Mouse (Mus musculus) limb, embryonic 11.5 days (tissue): ENCODE data around the gene Ano10. TPM values are rescaled to one million over a fixed set of nuclear protein-coding genes. Genes with fewer than 3 reads are reported as not detected.
"Not testable (repeated sequence)": the region's sequence is repeated elsewhere in the genome, so short reads cannot be mapped to it uniquely, and the experiment has no call there.

Source experiments
- ATAC-seq: fragments of 200-750 bp; cut with Nextera tagmentation; 2 replicates; pipeline ENCODE4 v1.8.0; 2017; ENCODE audit warnings: low read depth; ENCODE audit not compliant: insufficient number of reproducible peaks, low FRiP score, low TSS enrichment
- DNase-seq: peaks from one replicate; pipeline ENCODE4 v3.0.0-alpha.2; 2015; ENCODE audit warnings: low spot score
- H3K27ac ChIP-seq: fragments of 300-500 bp; sonication (generic); replicated peaks from 2 replicates; pipeline ENCODE4 v1.5.1; 2014; ENCODE audit warnings: low read depth, mild to moderate bottlenecking, low read length
- H3K27me3 ChIP-seq: fragments of 300-500 bp; sonication (generic); 2 replicates; pipeline ENCODE4 v1.6.1; 2014; ENCODE audit warnings: mild to moderate bottlenecking, low read length, mixed read lengths; ENCODE audit not compliant: control insufficient read depth, insufficient read depth
- H3K36me3 ChIP-seq: fragments of 300-500 bp; sonication (generic); 2 replicates; pipeline ENCODE4 v1.6.1; 2014; ENCODE audit warnings: mild to moderate bottlenecking, low read length, moderate library complexity, mixed read lengths; ENCODE audit not compliant: control insufficient read depth, insufficient read depth
- H3K4me1 ChIP-seq: fragments of 300-500 bp; sonication (generic); 2 replicates; pipeline ENCODE4 v1.6.1; 2014; ENCODE audit warnings: low read length, mixed read lengths; ENCODE audit not compliant: control insufficient read depth, insufficient read depth
- H3K4me2 ChIP-seq: fragments of 300-500 bp; sonication (generic); 2 replicates; pipeline ENCODE4 v1.6.1; 2014; ENCODE audit warnings: low read depth, mild to moderate bottlenecking, moderate library complexity; ENCODE audit not compliant: severe bottlenecking
- H3K4me3 ChIP-seq: fragments of 300-500 bp; sonication (generic); 2 replicates; pipeline ENCODE4 v1.5.1; 2014; ENCODE audit warnings: low read depth, low read length
- H3K9ac ChIP-seq: fragments of 300-500 bp; sonication (generic); 2 replicates; pipeline ENCODE4 v1.6.1; 2014; ENCODE audit warnings: mild to moderate bottlenecking, low read length
- H3K9me3 ChIP-seq: fragments of 300-500 bp; sonication (generic); 2 replicates; pipeline ENCODE4 v1.6.1; 2016; ENCODE audit warnings: low read length; ENCODE audit not compliant: control insufficient read depth
- WGBS: fragments of 180-500 bp; shearing (Covaris S2); extraction: QIAGEN DNeasy Blood & Tissue Kit; methylation state at CpG from one replicate; pipeline ENCODE4 v1.1.7; 2014; 5-methylcytosine and 5-hydroxymethylcytosine counted together
- polyA plus RNA-seq: library from polyadenylated mRNA; unstranded; fragments of >200 nt; fragmentation: Nextera tagmentation; extraction: Ambion mirVana; gene quantifications from 2 replicates; pipeline ENCODE4 v1.2.1, GENCODE M21; 2014

Ano10 gene
- polyA plus RNA-seq, 1 experiment from 2014 or later: 26.8 TPM

- Histone ChIP-seq H3K9ac (no peak overlapping the region), H3K4me3 (no peak overlapping the region), H3K9me3 (no peaks in the 10 kb centered on the region), H3K27ac (no peak overlapping the region), H3K36me3 (no peaks in the 10 kb centered on the region), H3K27me3 (no peaks in the 10 kb centered on the region), H3K4me1 (no peaks in the 10 kb centered on the region), H3K4me2 (no peak overlapping the region)
- no peak for ATAC-seq
- 91% methylated on average over 7 of the region's 7 CpGs for WGBS
- no peak for DNase-seq
Observed at GRCm38 (mm10) chr9:122316562-122316961, 22.3 kb upstream of the Ano10 start.

GRCm38 (mm10) chr9:122315501-122315900 is 21.3 kb upstream of the Ano10 start:
- Histone ChIP-seq H3K36me3 (no peaks in the 10 kb centered on the region), H3K9me3 (no peaks in the 10 kb centered on the region), H3K9ac (no peak overlapping the region), H3K4me2 (no peak overlapping the region), H3K4me1 (no peaks in the 10 kb centered on the region), H3K4me3 (no peak overlapping the region), H3K27ac (no peak overlapping the region), H3K27me3 (no peaks in the 10 kb centered on the region)
- no peak for DNase-seq
- ATAC-seq: no peak
- WGBS: 87% methylated on average over 11 of the region's 11 CpGs

GRCm38 (mm10) chr9:122314942-122315341 is 20.7 kb upstream of the Ano10 start:
- no peak overlapping the region for H3K9ac ChIP-seq
- no peak overlapping the region for H3K4me3 ChIP-seq
- no peaks in the 10 kb centered on the region for H3K4me1 ChIP-seq
- H3K27me3 ChIP-seq: no peaks in the 10 kb centered on the region
- WGBS: 69% methylated on average over 4 of the region's 4 CpGs
- no peak for ATAC-seq
- H3K27ac ChIP-seq: no peak overlapping the region
- no peaks in the 10 kb centered on the region for H3K9me3 ChIP-seq
- DNase-seq: no peak
- H3K36me3 ChIP-seq: no peaks in the 10 kb centered on the region
- H3K4me2 ChIP-seq: no peak overlapping the region

- no peak for ATAC-seq
- WGBS: 90% methylated on average over 6 of the region's 6 CpGs
- no peaks in the 10 kb centered on the region; the same call in 1 of the 2 replicates for H3K4me1 ChIP-seq
- DNase-seq: no peak
- no peaks in the 10 kb centered on the region for H3K27me3 ChIP-seq
- H3K9ac ChIP-seq: no peak overlapping the region
- H3K9me3 ChIP-seq: no peaks in the 10 kb centered on the region
- no peak overlapping the region for H3K27ac ChIP-seq
- H3K4me2 ChIP-seq: no peak overlapping the region
- no peak overlapping the region for H3K4me3 ChIP-seq
- H3K36me3 ChIP-seq: no peaks in the 10 kb centered on the region
Observed at GRCm38 (mm10) chr9:122314386-122314785, 20.2 kb upstream of the Ano10 start.

GRCm38 (mm10) chr9:122313128-122313527 is 18.9 kb upstream of the Ano10 start:
- not testable (repeated sequence) for H3K4me1 ChIP-seq, H3K27ac ChIP-seq, DNase-seq, H3K4me2 ChIP-seq, H3K36me3 ChIP-seq, H3K27me3 ChIP-seq, H3K4me3 ChIP-seq, ATAC-seq, H3K9me3 ChIP-seq, H3K9ac ChIP-seq
- WGBS: 63% methylated on average over 1 of the region's 1 CpGs

GRCm38 (mm10) chr9:122312296-122312990 is 18.2 kb upstream of the Ano10 start:
- no peaks in the 10 kb centered on the region; the same call in 1 of the 2 replicates for H3K4me1 ChIP-seq
- 85% methylated on average over 7 of the region's 7 CpGs for WGBS
- H3K27ac ChIP-seq: no peak overlapping the region
- H3K4me3 ChIP-seq: no peak overlapping the region
- H3K27me3 ChIP-seq: no peaks in the 10 kb centered on the region
- no peaks in the 10 kb centered on the region for H3K9me3 ChIP-seq
- H3K4me2 ChIP-seq: no peak overlapping the region
- DNase-seq: no peak
- H3K9ac ChIP-seq: no peak overlapping the region
- H3K36me3 ChIP-seq: no peaks in the 10 kb centered on the region
- no peak for ATAC-seq

GRCm38 (mm10) chr9:122311051-122311760 is 17.0 kb upstream of the Ano10 start:
- no peaks in the 10 kb centered on the region for H3K27me3 ChIP-seq
- H3K27ac ChIP-seq: no peak overlapping the region
- ATAC-seq: peak; percentile 20; the same call in 1 of the 2 replicates
- WGBS: 77% methylated on average over 7 of the region's 7 CpGs
- no peaks in the 10 kb centered on the region for H3K36me3 ChIP-seq
- DNase-seq: peak; percentile 29
- H3K4me1 ChIP-seq: no peaks in the 10 kb centered on the region; the same call in 1 of the 2 replicates
- H3K4me2 ChIP-seq: peak overlapping the region; percentile 48
- H3K9me3 ChIP-seq: no peaks in the 10 kb centered on the region
- H3K4me3 ChIP-seq: peak overlapping the region; percentile 29; the same call in 1 of the 2 replicates
- peak overlapping the region; percentile 74 for H3K9ac ChIP-seq

- Histone ChIP-seq H3K9ac (peak overlapping the region; percentile 74), H3K27ac (peak overlapping the region; percentile 36; the same call in 1 of the 2 replicates), H3K9me3 (no peaks in the 10 kb centered on the region), H3K36me3 (no peaks in the 10 kb centered on the region), H3K27me3 (no peaks in the 10 kb centered on the region), H3K4me3 (peak overlapping the region; percentile 29), H3K4me1 (no peaks in the 10 kb centered on the region; the same call in 1 of the 2 replicates), H3K4me2 (peak overlapping the region; percentile 48)
- DNase-seq (peak; percentile 92), ATAC-seq (peak; percentile 89)
- 4% methylated on average over 19 of the region's 19 CpGs for WGBS
Observed at GRCm38 (mm10) chr9:122310613-122311049, 16.4 kb upstream of the Ano10 start.
